Mouse (Mus musculus): ENCODE data around the gene Aldh1b1. TPM values are rescaled to one million over a fixed set of nuclear protein-coding genes. Genes with fewer than 3 reads are reported as not detected.
A peak's percentile ranks its signal among the peaks of the same experiment; 100 is the strongest.

The Aldh1b1 gene
- polyA plus RNA-seq, 1 experiment from 2014 or later = 153 TPM

GRCm38 (mm10) chr4:45785959-45786358, 12.9 kb upstream of the Aldh1b1 start:
- 59% methylated on average over 2 of the region's 2 CpGs for WGBS
- Histone ChIP-seq H3K27ac (no peak overlapping the region), H3K36me3 (no peaks in the 10 kb centered on the region), H3K4me2 (no peak overlapping the region), H3K4me3 (no peak overlapping the region), H3K9me3 (replicated peaks) (no peaks in the 10 kb centered on the region), H3K27me3 (peaks cover 3% of the 10 kb centered on the region; the same call in 1 of the 2 replicates), H3K9ac (no peak overlapping the region), H3K4me1 (replicated peaks) (peaks cover 30% of the 10 kb centered on the region)
- no peak for ATAC-seq (replicated peaks; ENCODE audit: insufficient number of reproducible peaks, insufficient read depth, low FRiP score, low read depth)

- Histone ChIP-seq H3K27ac (no peak overlapping the region), H3K9ac (no peak overlapping the region), H3K4me1 (replicated peaks) (peaks cover 30% of the 10 kb centered on the region), H3K4me3 (no peak overlapping the region), H3K4me2 (no peak overlapping the region), H3K9me3 (replicated peaks) (no peaks in the 10 kb centered on the region), H3K36me3 (no peaks in the 10 kb centered on the region), H3K27me3 (peaks cover 3% of the 10 kb centered on the region; the same call in 1 of the 2 replicates)
- ATAC-seq (replicated peaks; ENCODE audit: insufficient number of reproducible peaks, insufficient read depth, low FRiP score, low read depth) = no peak
- WGBS = 46% methylated on average over 4 of the region's 4 CpGs
Observed at GRCm38 (mm10) chr4:45786674-45787073, 12.1 kb upstream of the Aldh1b1 start.

- H3K4me2 ChIP-seq = peak overlapping the region; percentile 25
- H3K27ac ChIP-seq = peak overlapping the region; percentile 79
- 65% methylated on average over 13 of the region's 13 CpGs for WGBS
- H3K27me3 ChIP-seq = peaks cover 3% of the 10 kb centered on the region; the same call in 1 of the 2 replicates
- no peak overlapping the region for H3K4me3 ChIP-seq
- peaks cover 28% of the 10 kb centered on the region for H3K4me1 ChIP-seq (replicated peaks)
- no peak overlapping the region for H3K9ac ChIP-seq
- ATAC-seq (replicated peaks; ENCODE audit: insufficient number of reproducible peaks, insufficient read depth, low FRiP score, low read depth) = no peak
- no peaks in the 10 kb centered on the region for H3K36me3 ChIP-seq
- no peaks in the 10 kb centered on the region for H3K9me3 ChIP-seq (replicated peaks)
Observed at GRCm38 (mm10) chr4:45788446-45789081, 10.3 kb upstream of the Aldh1b1 start.

GRCm38 (mm10) chr4:45789263-45789958, 9.4 kb upstream of the Aldh1b1 start:
- Histone ChIP-seq H3K36me3 (no peaks in the 10 kb centered on the region), H3K4me3 (no peak overlapping the region; the same call in 1 of the 2 replicates), H3K9ac (no peak overlapping the region), H3K27me3 (peaks cover 3% of the 10 kb centered on the region; the same call in 1 of the 2 replicates), H3K4me1 (replicated peaks) (peaks cover 21% of the 10 kb centered on the region), H3K4me2 (peak overlapping the region; percentile 25), H3K27ac (peak overlapping the region; percentile 79), H3K9me3 (replicated peaks) (no peaks in the 10 kb centered on the region)
- ATAC-seq (replicated peaks; ENCODE audit: insufficient number of reproducible peaks, insufficient read depth, low FRiP score, low read depth) = peak; percentile 71
- WGBS = 15% methylated on average over 13 of the region's 13 CpGs

GRCm38 (mm10) chr4:45790018-45790417, 8.8 kb upstream of the Aldh1b1 start:
- no peaks in the 10 kb centered on the region for H3K9me3 ChIP-seq (replicated peaks)
- peaks cover 3% of the 10 kb centered on the region; the same call in 1 of the 2 replicates for H3K27me3 ChIP-seq
- WGBS = 51% methylated on average over 2 of the region's 2 CpGs
- H3K36me3 ChIP-seq = no peaks in the 10 kb centered on the region
- no peak overlapping the region for H3K4me3 ChIP-seq
- H3K4me1 ChIP-seq (replicated peaks) = peaks cover 21% of the 10 kb centered on the region
- H3K9ac ChIP-seq = no peak overlapping the region
- peak overlapping the region; percentile 25; the same call in 1 of the 2 replicates for H3K4me2 ChIP-seq
- no peak for ATAC-seq (replicated peaks; ENCODE audit: insufficient number of reproducible peaks, insufficient read depth, low FRiP score, low read depth)
- peak overlapping the region; percentile 79 for H3K27ac ChIP-seq

GRCm38 (mm10) chr4:45795191-45795811, 3.5 kb upstream of the Aldh1b1 start:
- ATAC-seq (replicated peaks; ENCODE audit: insufficient number of reproducible peaks, insufficient read depth, low FRiP score, low read depth) = peak; percentile 33; the same call in 1 of the 2 replicates
- peak overlapping the region; percentile 32 for H3K4me3 ChIP-seq
- H3K36me3 ChIP-seq = no peaks in the 10 kb centered on the region
- H3K4me2 ChIP-seq = peak overlapping the region; percentile 59
- no peaks in the 10 kb centered on the region for H3K9me3 ChIP-seq (replicated peaks)
- peaks cover 28% of the 10 kb centered on the region for H3K4me1 ChIP-seq (replicated peaks)
- H3K27ac ChIP-seq = peak overlapping the region; percentile 50; the same call in 1 of the 2 replicates
- H3K9ac ChIP-seq = no peak overlapping the region
- H3K27me3 ChIP-seq = no peaks in the 10 kb centered on the region
- WGBS = 4% methylated on average over 12 of the region's 12 CpGs

GRCm38 (mm10) chr4:45796760-45797159, 2.1 kb upstream of the Aldh1b1 start:
- ATAC-seq (replicated peaks; ENCODE audit: insufficient number of reproducible peaks, insufficient read depth, low FRiP score, low read depth) = no peak
- no peak overlapping the region for H3K4me2 ChIP-seq
- no peak overlapping the region for H3K4me3 ChIP-seq
- no peaks in the 10 kb centered on the region for H3K27me3 ChIP-seq
- H3K9ac ChIP-seq = no peak overlapping the region
- peaks cover 34% of the 10 kb centered on the region for H3K4me1 ChIP-seq (replicated peaks)
- WGBS = 25% methylated on average over 5 of the region's 5 CpGs
- no peaks in the 10 kb centered on the region for H3K36me3 ChIP-seq
- no peaks in the 10 kb centered on the region for H3K9me3 ChIP-seq (replicated peaks)
- H3K27ac ChIP-seq = peak overlapping the region; percentile 11

- peak overlapping the region; percentile 74 for H3K4me2 ChIP-seq
- H3K27ac ChIP-seq = peak overlapping the region; percentile 80
- H3K27me3 ChIP-seq = no peaks in the 10 kb centered on the region
- H3K9me3 ChIP-seq (replicated peaks) = no peaks in the 10 kb centered on the region
- 0 out of 2 replicates have a peak overlapping the region, but pooled peaks have one; percentile 2 for H3K9ac ChIP-seq
- peak overlapping the region; percentile 60 for H3K4me3 ChIP-seq
- H3K4me1 ChIP-seq (replicated peaks) = peaks cover 33% of the 10 kb centered on the region
- no peak for ATAC-seq (replicated peaks; ENCODE audit: insufficient number of reproducible peaks, insufficient read depth, low FRiP score, low read depth)
- 29% methylated on average over 3 of the region's 3 CpGs for WGBS
- peaks cover 21% of the 10 kb centered on the region; the same call in 1 of the 2 replicates for H3K36me3 ChIP-seq
Observed at GRCm38 (mm10) chr4:45799956-45800537, 1.2 kb downstream of the Aldh1b1 start.

- no peak for ATAC-seq (replicated peaks; ENCODE audit: insufficient number of reproducible peaks, insufficient read depth, low FRiP score, low read depth)
- 95% methylated on average over 14 of the region's 14 CpGs for WGBS
Observed at GRCm38 (mm10) chr4:45802900-45803299, 4.1 kb downstream of the Aldh1b1 start.

GRCm38 (mm10) chr4:45808034-45808433, 9.2 kb downstream of the Aldh1b1 start:
- no peak for ATAC-seq (replicated peaks; ENCODE audit: insufficient number of reproducible peaks, insufficient read depth, low FRiP score, low read depth)
- Histone ChIP-seq H3K9ac (no peak overlapping the region), H3K4me2 (no peak overlapping the region), H3K27me3 (no peaks in the 10 kb centered on the region; the same call in 1 of the 2 replicates), H3K36me3 (peaks cover 14% of the 10 kb centered on the region; the same call in 1 of the 2 replicates), H3K4me1 (replicated peaks) (no peaks in the 10 kb centered on the region), H3K9me3 (replicated peaks) (no peaks in the 10 kb centered on the region), H3K4me3 (no peak overlapping the region), H3K27ac (no peak overlapping the region)
- WGBS = 54% methylated on average over 7 of the region's 7 CpGs

More at GRCm38 (mm10) chr4:45802900-45803299, 4.1 kb downstream of the Aldh1b1 start:
- H3K36me3 ChIP-seq = peaks cover 21% of the 10 kb centered on the region; the same call in 1 of the 2 replicates
- H3K27me3 ChIP-seq = no peaks in the 10 kb centered on the region
- H3K9ac ChIP-seq = no peak overlapping the region
- no peak overlapping the region for H3K4me3 ChIP-seq
- H3K4me2 ChIP-seq = no peak overlapping the region
- H3K4me1 ChIP-seq (replicated peaks) = peaks cover 11% of the 10 kb centered on the region
- no peaks in the 10 kb centered on the region for H3K9me3 ChIP-seq (replicated peaks)
- no peak overlapping the region for H3K27ac ChIP-seq

GRCm38 (mm10) chr4:45811250-45811649, 12.4 kb downstream of the Aldh1b1 start:
- peaks cover 6% of the 10 kb centered on the region for H3K4me1 ChIP-seq (replicated peaks)
- H3K4me3 ChIP-seq = no peak overlapping the region
- no peak for ATAC-seq (replicated peaks; ENCODE audit: insufficient number of reproducible peaks, insufficient read depth, low FRiP score, low read depth)
- no peaks in the 10 kb centered on the region for H3K36me3 ChIP-seq
- H3K9me3 ChIP-seq (replicated peaks) = no peaks in the 10 kb centered on the region
- H3K27me3 ChIP-seq = no peaks in the 10 kb centered on the region; the same call in 1 of the 2 replicates
- 40% methylated on average over 8 of the region's 8 CpGs for WGBS
- H3K9ac ChIP-seq = no peak overlapping the region
- H3K4me2 ChIP-seq = no peak overlapping the region
- H3K27ac ChIP-seq = no peak overlapping the region
